Mouse (Mus musculus): Measurements from ENCODE around the gene Bfar.
"Not testable (repeated sequence)": the region's sequence is repeated elsewhere in the genome, so short reads cannot be mapped to it uniquely, and the experiment has no call there.

Bfar gene

DNA sequence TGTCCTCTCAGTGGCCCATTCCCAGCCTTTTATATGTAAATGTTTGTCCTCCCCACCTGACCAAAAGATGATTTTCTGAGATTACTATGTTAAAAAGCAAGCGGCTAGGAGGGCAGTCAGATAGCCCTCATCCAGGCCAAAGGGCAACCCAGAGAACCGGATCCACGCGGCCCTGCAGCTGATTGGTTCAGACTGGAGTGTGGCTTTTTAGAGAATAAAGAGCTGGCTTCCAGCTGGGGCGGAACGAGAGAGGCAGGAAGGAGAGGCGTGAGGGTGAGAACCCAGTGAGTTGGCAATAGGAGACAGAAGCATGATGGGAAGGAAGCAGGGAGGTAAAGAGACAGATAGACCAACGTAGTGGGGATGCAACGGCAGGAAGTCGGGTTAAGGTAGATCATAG is 51.3 kb downstream of the Bfar start:
- in situ Hi-C loops (cut with MseI, MboI) = no loop called here

DNA sequence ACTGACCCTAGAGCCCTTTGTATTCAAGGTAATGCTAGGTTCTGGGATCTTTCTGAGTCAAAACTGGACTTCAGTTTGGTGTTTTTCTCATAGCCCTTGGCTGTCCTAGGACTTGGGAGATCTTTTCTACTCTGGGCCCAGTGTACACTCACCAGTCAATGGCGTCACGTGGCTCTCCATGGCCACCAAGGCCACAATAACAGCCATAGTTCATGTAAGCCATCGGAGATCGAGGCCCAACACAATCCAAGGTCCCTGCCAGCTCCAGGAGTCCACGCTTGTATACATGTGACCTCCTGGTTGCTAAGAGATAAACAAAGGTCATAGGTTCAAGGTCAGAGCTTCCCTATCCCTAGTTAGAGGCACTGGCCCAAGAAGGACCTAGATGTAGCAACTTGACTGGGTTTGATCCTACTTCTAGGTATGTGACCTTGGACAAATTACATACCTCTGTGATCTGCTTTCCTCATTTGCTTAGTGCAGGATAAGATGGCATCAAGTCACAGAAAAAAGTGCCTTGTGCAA is 56.2 kb downstream of the Bfar start:
- in situ Hi-C loops (cut with MseI, MboI) = no loop called here

DNA sequence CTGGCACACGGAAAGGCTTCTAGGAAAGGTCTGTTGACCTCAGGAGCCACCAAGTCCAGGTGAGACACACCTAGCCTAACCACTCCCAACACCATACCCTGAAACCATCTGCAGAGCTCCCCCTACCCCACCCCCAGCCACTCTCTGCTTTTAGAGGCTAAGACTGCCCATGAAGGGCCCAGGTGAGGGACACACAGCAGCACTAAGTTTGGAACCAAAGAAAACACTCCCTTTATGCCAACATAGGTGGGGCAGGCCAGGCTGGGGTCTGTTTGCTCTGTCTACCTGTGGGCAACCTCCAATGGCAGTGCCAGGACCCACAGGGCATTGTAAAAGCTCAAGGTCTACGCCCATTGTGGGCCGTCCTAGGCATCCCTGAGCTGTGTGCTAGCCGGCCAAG is 57.8 kb downstream of the Bfar start:
- in situ Hi-C loops (cut with MseI, MboI) = no loop called here

DNA sequence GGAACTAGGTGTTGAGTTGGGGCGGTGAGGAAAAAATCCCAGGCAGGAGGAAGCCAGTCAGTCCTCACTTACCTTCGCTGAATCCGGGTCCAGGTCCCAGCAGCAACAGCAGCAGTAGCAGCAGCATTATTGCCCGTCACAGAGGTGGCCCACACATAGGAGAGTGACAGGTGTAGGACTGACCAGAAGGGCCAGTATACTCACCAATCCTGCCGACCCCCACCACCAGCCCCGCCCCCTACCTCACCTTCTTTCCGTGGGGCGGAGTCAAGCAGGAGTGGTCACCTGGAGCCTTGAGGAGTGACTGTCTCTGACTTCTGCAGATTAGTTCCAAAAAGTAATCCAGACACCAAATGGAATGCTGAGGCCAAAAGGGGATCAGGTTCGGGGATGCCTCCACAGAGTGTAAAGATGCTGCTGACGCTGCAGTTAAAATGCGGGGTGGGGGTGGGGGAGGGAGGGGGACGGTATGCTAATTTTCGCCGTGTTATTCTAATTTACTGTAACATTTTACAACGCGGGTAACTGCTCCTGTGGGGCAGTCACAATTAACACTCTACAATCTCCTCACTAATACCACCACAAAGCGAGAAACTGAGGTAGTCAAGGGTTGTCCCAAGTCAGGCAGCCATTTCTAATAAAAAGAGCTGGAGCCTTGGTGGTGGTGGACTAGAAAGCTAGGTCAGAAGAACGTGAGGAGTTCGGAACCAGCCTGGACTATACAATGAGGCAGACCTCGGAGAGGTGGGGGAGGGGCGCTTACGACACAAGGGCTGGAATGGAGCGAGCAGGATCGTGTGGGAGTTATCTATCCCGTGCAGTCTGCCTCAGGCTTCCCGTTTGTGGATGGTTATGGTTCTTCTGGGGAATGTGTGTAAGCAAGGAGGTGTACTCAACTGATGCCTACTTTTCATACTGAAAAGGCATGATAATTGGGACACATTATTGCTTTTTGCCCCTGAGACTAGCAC is 58.9 kb downstream of the Bfar start, which contains the start of gene Pla2g10:
Gene Pla2g10 (minus strand): TSS at position 699 of the 971 bp plus-strand sequence.
- in situ Hi-C loops (cut with MseI, MboI) = no loop called here

DNA sequence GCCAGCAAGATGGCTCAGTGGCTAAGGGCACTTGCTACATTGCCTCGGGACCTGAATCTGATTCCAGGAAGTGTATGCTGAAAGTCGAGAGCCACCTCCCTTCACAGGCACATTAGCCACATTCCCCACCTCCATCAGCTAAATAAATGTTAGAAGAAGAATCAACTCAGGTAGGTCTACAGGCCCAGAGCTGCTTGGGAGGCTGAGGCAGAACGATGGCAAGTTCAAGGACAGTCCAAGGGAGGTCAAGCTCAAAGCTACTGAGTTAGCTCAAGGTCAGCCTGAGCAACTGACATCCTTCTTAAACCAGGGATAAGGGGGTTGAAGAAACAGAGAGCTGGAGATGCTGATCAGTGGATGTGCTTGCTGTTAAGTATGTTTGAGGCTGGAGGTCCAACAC is 61.1 kb downstream of the Bfar start:
- in situ Hi-C loops (cut with MseI, MboI) = no loop called here

DNA sequence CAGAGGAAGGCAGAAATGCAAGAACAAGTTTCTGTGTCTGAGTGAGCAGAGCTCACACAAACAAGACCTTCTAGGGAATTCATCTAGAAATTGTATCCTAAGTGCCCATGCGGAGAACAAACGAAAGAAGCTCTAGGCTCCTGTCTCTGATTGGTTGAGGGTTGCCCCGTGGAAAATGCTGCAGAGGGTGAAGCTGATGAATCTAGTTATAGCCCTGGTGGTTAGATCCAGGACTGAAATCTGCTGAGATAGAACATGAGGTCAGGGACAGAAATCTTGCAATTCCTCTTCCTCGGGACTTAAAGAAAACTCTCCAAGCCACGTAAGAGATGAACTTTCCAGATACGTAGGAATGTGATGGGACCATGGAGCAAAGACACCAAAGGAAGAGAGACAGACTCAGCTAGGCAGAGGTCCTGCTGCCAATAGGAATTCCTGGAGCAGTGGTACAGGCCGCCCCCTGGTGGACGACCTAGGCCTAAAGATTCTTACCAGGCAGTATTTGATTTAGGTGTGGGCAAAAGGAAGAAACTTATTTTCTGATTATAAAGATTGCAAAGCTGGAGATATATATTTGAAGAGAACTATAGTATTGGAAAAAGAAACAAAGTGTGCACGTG is 62.0 kb downstream of the Bfar start:
- in situ Hi-C loops (cut with MseI, MboI) = no loop called here

DNA sequence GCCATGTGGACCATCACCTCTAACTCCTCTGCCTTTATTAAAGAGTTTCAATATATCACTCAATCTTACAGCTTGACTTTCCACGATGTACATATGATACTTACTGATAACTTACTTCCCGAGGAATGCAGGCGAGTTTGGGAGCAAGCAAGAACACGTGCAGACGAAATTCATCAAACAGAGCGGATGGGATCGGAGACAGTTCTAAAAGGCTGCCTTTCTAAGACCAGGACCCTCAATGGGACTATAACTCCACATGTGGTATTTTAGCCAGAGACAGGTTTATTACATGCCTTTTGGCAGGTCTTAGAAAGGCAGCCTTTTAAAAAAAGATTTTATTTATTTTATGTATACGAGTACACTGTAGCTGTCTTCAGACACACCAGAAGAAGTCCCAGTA is 64.3 kb downstream of the Bfar start:
- in situ Hi-C loops (cut with MseI, MboI) = no loop called here

DNA sequence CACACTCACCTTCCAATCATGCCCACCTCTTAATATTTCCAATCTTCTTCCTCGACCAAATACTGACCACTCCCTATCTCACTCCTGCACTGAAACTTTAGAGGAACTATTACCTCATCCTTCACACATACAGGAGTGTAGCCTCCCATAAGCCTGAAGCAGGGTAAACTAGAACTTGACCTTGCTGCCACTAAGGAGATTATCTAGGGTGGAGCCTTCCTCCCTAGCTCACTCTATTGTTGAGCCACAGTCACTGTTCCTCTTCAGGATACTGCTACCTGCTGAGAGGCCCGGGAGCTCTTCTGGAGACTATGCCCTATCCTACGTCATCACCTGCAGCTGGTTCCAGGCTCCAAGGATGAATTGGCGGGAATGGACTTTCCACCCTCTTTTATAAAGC is 67.4 kb downstream of the Bfar start:
- in situ Hi-C loops (cut with MseI, MboI) = not testable (repeated sequence)

DNA sequence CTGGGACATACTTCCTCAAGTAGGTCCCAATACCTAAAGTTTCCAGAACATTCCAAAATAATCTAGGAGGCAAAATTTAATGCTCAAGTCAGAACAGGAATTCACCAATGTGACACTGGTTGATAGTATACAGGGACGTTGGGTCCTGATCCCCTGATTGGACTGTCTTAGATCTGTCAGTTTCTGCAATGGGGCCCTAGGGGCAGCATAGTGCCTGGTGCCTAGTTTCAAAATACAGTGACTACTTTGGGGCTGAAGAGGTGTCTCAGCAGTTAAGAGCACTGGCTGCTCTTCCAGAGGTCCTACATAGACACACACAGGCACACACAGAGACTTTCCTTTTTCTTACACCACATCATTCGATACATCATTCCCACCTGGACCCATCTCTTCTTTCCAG is 69.2 kb downstream of the Bfar start:
- in situ Hi-C loops (cut with MseI, MboI) = no loop called here

DNA sequence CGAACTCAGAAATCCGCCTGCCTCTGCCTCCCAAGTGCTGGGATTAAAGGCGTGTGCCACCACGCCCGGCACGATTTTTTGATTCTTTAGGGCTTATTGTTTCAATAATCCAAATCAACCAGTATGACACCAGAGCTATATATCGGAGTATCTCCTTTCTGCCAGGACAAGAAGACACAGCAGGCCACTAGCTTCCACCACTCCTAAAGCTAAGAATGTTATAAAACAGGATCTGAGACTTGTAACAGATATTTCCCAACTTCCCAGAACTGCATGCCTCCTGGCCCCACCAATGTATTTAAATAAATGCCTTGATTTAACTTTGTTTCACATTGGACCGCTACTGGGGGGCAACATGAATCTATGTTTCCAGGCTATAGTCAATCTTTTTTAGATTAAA is 76.0 kb downstream of the Bfar start:
- in situ Hi-C loops (cut with MseI, MboI) = no loop called here

DNA sequence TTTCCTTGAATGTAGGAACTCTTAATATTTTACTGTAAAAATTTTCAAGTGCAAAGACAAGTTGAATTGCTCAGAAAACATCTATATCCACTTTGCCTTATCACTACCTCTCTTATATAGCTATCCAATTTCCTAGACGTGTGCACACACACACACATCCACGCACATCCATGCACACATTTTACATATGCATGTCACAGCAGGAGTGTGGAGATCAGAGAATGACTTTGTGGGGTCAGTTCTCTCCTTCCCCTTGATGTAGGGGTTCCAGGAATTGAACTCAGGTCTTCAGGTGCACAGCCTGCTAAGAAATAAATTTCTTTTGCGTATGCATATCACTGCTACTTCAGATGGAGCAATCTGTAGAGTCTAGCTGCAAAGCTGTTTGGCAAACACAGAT is 76.5 kb downstream of the Bfar start:
- in situ Hi-C loops (cut with MseI, MboI) = no loop called here

DNA sequence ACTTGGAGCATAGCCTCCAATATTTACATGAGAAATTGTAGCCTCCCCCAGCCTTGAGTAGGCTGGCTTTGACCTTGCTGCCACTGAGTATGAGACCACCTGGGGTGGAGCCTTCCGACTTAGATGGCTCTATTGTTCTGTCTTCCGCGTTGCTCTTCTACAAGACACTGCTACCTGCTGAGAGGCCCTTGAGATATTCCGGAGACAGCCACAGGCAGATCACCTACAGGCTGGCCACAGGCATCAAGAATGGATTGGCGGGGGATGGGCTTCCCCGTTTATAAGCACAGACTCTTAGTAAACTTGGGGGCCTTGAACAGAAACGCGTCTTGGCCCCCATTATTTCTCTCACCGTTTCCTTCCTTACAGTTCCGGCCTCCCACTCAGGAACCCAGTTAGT is 77.2 kb downstream of the Bfar start:
- in situ Hi-C loops (cut with MseI, MboI) = not testable (repeated sequence)

DNA sequence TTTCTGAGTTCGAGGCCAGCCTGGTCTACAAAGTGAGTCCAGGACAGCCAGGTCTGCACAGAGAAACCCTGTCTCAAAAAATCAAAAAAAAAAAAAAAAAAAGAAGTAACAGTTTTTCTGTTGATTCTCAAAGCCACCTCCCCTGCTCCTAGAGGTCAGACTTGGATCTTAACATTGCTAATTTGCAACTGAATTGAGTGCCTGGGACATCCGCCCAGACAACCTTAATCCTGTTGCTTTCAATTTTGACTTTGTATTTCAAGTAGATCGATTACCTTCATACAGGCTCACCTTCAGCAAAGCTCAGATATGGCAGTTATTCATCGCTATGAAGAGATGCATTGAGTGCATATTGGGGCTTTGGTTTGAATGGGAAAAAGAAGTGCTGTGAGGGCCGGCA is 77.6 kb downstream of the Bfar start:
- in situ Hi-C loops (cut with MseI, MboI) = no loop called here

DNA sequence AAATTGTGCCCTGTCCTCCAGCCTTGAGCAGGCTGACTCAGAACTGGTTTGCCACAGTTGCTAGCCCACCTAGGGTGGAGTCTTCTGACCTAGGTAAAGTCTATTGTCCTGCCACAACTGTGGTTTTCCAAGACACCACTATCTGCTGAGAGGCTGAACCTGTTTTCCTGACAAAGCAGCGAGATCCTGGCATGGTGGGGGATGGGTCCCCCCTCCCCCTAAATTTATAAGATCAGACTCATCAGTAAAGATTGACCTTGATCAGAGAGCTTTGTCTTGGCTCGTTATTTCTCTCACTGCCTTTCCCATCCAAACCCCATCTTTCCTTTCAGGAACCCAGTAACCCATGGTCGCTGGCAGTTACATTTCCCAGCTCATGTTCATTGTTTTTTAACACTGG is 78.3 kb downstream of the Bfar start:
- in situ Hi-C loops (cut with MseI, MboI) = no loop called here

DNA sequence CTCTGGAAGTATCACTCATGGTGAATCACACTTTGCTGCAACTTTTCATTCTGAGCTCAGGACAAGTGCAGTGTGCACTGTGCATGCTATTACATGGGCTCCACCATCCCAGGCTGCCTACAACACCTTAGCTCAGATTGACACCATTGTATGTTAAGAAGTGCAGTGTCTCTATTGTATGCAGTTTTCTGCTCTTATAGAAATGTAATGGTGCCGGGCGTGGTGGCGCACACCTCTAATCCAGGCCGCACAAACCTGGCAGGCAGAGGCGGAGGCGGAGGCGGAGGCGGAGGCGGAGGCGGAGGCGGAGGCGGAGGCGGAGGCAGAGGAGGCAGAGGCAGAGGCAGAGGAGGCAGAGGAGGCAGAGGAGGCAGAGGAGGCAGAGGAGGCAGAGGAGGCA is 79.0 kb downstream of the Bfar start:
- in situ Hi-C loops (cut with MseI, MboI) = no loop called here
